ENCODE assay signal across 7 mouse cellular contexts in genomic region chr10:78350796-78351556, GRCm38 (mm10). TPM values are rescaled to one million over a fixed set of nuclear protein-coding genes. Genes with fewer than 3 reads are reported as not detected.
DNase-seq lines count a peak whose midpoint lies in the region; ATAC-seq and TF ChIP-seq lines count a peak whose summit lies in the region.

No protein-coding gene starts in this region.

- H3K4me3 ChIP-seq in lung, embryonic 14.5 days (ENCODE audit: low read depth, low read length) = peak overlapping the region; percentile 90
- H3K4me3 ChIP-seq in intestine, postnatal 0 days (ENCODE audit: low read depth, low read length) = peak overlapping the region; percentile 78
- peak overlapping the region; percentile 95 for H3K4me3 ChIP-seq in neural tube, embryonic 12.5 days

- H3K4me1 ChIP-seq in lung, embryonic 14.5 days (ENCODE audit: insufficient read depth) = peaks cover 15% of the 10 kb centered on the region
- H3K4me1 ChIP-seq in intestine, postnatal 0 days (replicated peaks; ENCODE audit: control insufficient read depth, insufficient read depth, low read length) = 0 out of 2 replicates have a peak, but pooled peaks cover 4% of the 10 kb centered on the region
- H3K4me1 ChIP-seq in neural tube, embryonic 12.5 days = peaks cover 26% of the 10 kb centered on the region

- WGBS in lung, embryonic 14.5 days = 23% methylated on average over 6 of the region's 6 CpGs
- WGBS in intestine, postnatal 0 days = 15% methylated on average over 6 of the region's 6 CpGs
- WGBS in neural tube, embryonic 12.5 days = 24% methylated on average over 6 of the region's 6 CpGs

- H3K36me3 ChIP-seq in lung, embryonic 14.5 days (ENCODE audit: insufficient read depth) = no peaks in the 10 kb centered on the region
- H3K36me3 ChIP-seq in intestine, postnatal 0 days (ENCODE audit: control insufficient read depth, insufficient read depth) = no peaks in the 10 kb centered on the region; the same call in 1 of the 2 replicates
- no peaks in the 10 kb centered on the region for H3K36me3 ChIP-seq in neural tube, embryonic 12.5 days

- peak overlapping the region; percentile 87 for H3K4me2 ChIP-seq in lung, embryonic 14.5 days
- peak overlapping the region; percentile 90 for H3K4me2 ChIP-seq in intestine, postnatal 0 days (replicated peaks; ENCODE audit: low read depth)
- peak overlapping the region; percentile 91 for H3K4me2 ChIP-seq in neural tube, embryonic 12.5 days (replicated peaks)

- DNase-seq in lung, embryonic 14.5 days = no peak
- DNase-seq in lung, postnatal 4 days = no peak
- no peak for DNase-seq in left cerebral cortex, adult 18-20 months (ENCODE audit: low spot score in 2 of 2)
- no peak for DNase-seq in yolk sac, embryonic 10.5 days (ENCODE audit: low spot score)

- no peak overlapping the region for H3K27ac ChIP-seq in lung, embryonic 14.5 days (ENCODE audit: low read depth)
- H3K27ac ChIP-seq in intestine, postnatal 0 days (ENCODE audit: low read depth, low read length) = peak overlapping the region; percentile 96
- no peak overlapping the region for H3K27ac ChIP-seq in neural tube, embryonic 12.5 days

- H3K9ac ChIP-seq in lung, embryonic 14.5 days = peak overlapping the region; percentile 98
- H3K9ac ChIP-seq in intestine, postnatal 0 days (ENCODE audit: low read depth, low read length) = peak overlapping the region; percentile 98
- peak overlapping the region; percentile 97 for H3K9ac ChIP-seq in neural tube, embryonic 12.5 days

- no peak for ATAC-seq in lung, embryonic 14.5 days (ENCODE audit: insufficient read depth)
- ATAC-seq in erythroblast, adult 5-6 weeks (replicated peaks; ENCODE audit: low FRiP score, poor library complexity, severe bottlenecking) = 0 out of 2 replicates have a peak, but pooled peaks have one; percentile 17
- no peak for ATAC-seq in intestine, postnatal 0 days
- no peak for ATAC-seq in neural tube, embryonic 12.5 days (ENCODE audit: low FRiP score, low read depth)

- no peak for TF ChIP-seq CTCF in lung, embryonic 14.5 days (IDR thresholded peaks at IDR 0.05; ENCODE audit: low read depth)
- TF ChIP-seq CTCF in intestine, postnatal 0 days (IDR thresholded peaks at IDR 0.05; ENCODE audit: low read depth) = no peak

- no peaks in the 10 kb centered on the region for H3K27me3 ChIP-seq in lung, embryonic 14.5 days (ENCODE audit: insufficient read depth, low read length)
- 0 out of 2 replicates have a peak, but pooled peaks cover 3% of the 10 kb centered on the region for H3K27me3 ChIP-seq in intestine, postnatal 0 days (replicated peaks; ENCODE audit: control insufficient read depth, insufficient read depth, low read length)
- no peaks in the 10 kb centered on the region for H3K27me3 ChIP-seq in neural tube, embryonic 12.5 days (replicated peaks)

- H3K9me3 ChIP-seq in lung, embryonic 14.5 days (ENCODE audit: low read depth, low read length) = no peaks in the 10 kb centered on the region
- H3K9me3 ChIP-seq in intestine, postnatal 0 days (ENCODE audit: control insufficient read depth) = no peaks in the 10 kb centered on the region
- H3K9me3 ChIP-seq in neural tube, embryonic 12.5 days = no peaks in the 10 kb centered on the region

RNA-seq across cellular contexts. Expression of gene Agpat3, which starts 1.3 kb away (rescaled TPM):
- 59.7 and 62.1 TPM in 2 replicates for polyA plus RNA-seq in lung, embryonic 14.5 days (2014; fragmentation: Nextera tagmentation; extraction: Ambion mirVana)
- total RNA-seq in erythroblast, adult 5-6 weeks (2015; ENCODE audit: low replicate concordance) = 3.3 and 5.8 TPM in 2 replicates
- total RNA-seq in erythroblast, adult 5-6 weeks (2017; ENCODE audit: low replicate concordance) = 2.6 and 3.2 TPM in 2 replicates
- 277 and 284 TPM in 2 replicates for polyA plus RNA-seq in intestine, postnatal 0 days (2015; fragmentation: Nextera tagmentation; extraction: Ambion mirVana)
- 62.4 and 65.1 TPM in 2 replicates for polyA plus RNA-seq in neural tube, embryonic 12.5 days (2016; fragmentation: Nextera tagmentation; extraction: Ambion mirVana)
- total RNA-seq in left cerebral cortex, adult 18-20 months (2021) = 100 to 1,000 TPM; 233 to 243 TPM
